Mouse (Mus musculus) stomach, postnatal 0 days (tissue): Measurements from ENCODE around the gene Cd80. TPM values are rescaled to one million over a fixed set of nuclear protein-coding genes. Genes with fewer than 3 reads are reported as not detected.
A peak's percentile ranks its signal among the peaks of the same experiment; 100 is the strongest.

ENCODE experiments used
- ATAC-seq: fragments of 200-750 bp; cut with Nextera tagmentation; 2 replicates; pipeline ENCODE4 v1.8.0; 2017; ENCODE audit not compliant: low FRiP score, low TSS enrichment
- DNase-seq: peaks from one replicate; pipeline ENCODE4 v3.0.0-alpha.2; 2016; ENCODE audit warnings: low spot score
- H3K27ac ChIP-seq: fragments of 300-500 bp; sonication (generic); replicated peaks from 2 replicates; pipeline ENCODE4 v1.5.1; 2014; ENCODE audit warnings: mild to moderate bottlenecking, control low read depth
- H3K27me3 ChIP-seq: fragments of 300-500 bp; sonication (generic); 2 replicates; pipeline ENCODE4 v1.6.1; 2014; ENCODE audit warnings: low read length; ENCODE audit not compliant: control insufficient read depth, insufficient read depth
- H3K36me3 ChIP-seq: fragments of 300-500 bp; sonication (generic); 2 replicates; pipeline ENCODE4 v1.6.1; 2014; ENCODE audit warnings: low read length, mixed read lengths; ENCODE audit not compliant: control insufficient read depth, insufficient read depth
- H3K4me1 ChIP-seq: fragments of 300-500 bp; sonication (generic); replicated peaks from 2 replicates; pipeline ENCODE4 v1.6.1; 2014; ENCODE audit warnings: antibody characterized with exemption; ENCODE audit not compliant: control insufficient read depth, insufficient read depth
- H3K4me2 ChIP-seq: fragments of 300-500 bp; sonication (generic); replicated peaks from 2 replicates; pipeline ENCODE4 v1.6.1; 2014; ENCODE audit warnings: low read depth, mild to moderate bottlenecking, control low read depth, moderate library complexity
- H3K4me3 ChIP-seq: fragments of 300-500 bp; sonication (generic); 2 replicates; pipeline ENCODE4 v1.5.1; 2014; ENCODE audit warnings: low read depth, low read length, control low read depth
- H3K9ac ChIP-seq: fragments of 300-500 bp; sonication (generic); 2 replicates; pipeline ENCODE4 v1.6.1; 2014; ENCODE audit warnings: mild to moderate bottlenecking, low read length, control low read depth, mixed read lengths
- H3K9me3 ChIP-seq: fragments of 300-500 bp; sonication (generic); 2 replicates; pipeline ENCODE4 v1.6.1; 2016; ENCODE audit warnings: low read length; ENCODE audit not compliant: control insufficient read depth
- CTCF ChIP-seq: IDR thresholded peaks from 2 replicates; pipeline ENCODE4 v1.5.1; 2016; ENCODE audit warnings: antibody characterized with exemption, low read depth, mild to moderate bottlenecking, moderate library complexity
- EP300 ChIP-seq: optimal IDR thresholded peaks from 2 replicates; pipeline ENCODE3; 2016; ENCODE audit warnings: antibody characterized with exemption
- WGBS: fragments of 180-500 bp; shearing (Covaris S2); extraction: QIAGEN DNeasy Blood & Tissue Kit; methylation state at CpG from one replicate; pipeline ENCODE4 v1.1.7; 2014; 5-methylcytosine and 5-hydroxymethylcytosine counted together
- polyA plus RNA-seq: library from polyadenylated mRNA; unstranded; fragments of >200 nt; fragmentation: Nextera tagmentation; extraction: Ambion mirVana; gene quantifications from 2 replicates; pipeline ENCODE4 v1.2.1, GENCODE M21; 2015

Cd80 gene
- polyA plus RNA-seq, 1 experiment from 2014 or later, result 0.45 TPM

GRCm38 (mm10) chr16:38471697-38472506, 16.5 kb downstream of the Cd80 start:
- TF ChIP-seq EP300 (no peak), CTCF (no peak)
- no peaks in the 10 kb centered on the region for H3K4me1 ChIP-seq
- no peak overlapping the region for H3K9ac ChIP-seq
- 68% methylated on average over 11 of the region's 11 CpGs for WGBS
- DNase-seq, result no peak
- no peaks in the 10 kb centered on the region for H3K27me3 ChIP-seq
- H3K4me2 ChIP-seq, result no peak overlapping the region
- no peak overlapping the region for H3K4me3 ChIP-seq
- no peak for ATAC-seq
- no peaks in the 10 kb centered on the region for H3K9me3 ChIP-seq
- no peak overlapping the region for H3K27ac ChIP-seq
- no peaks in the 10 kb centered on the region for H3K36me3 ChIP-seq

- Histone ChIP-seq H3K9ac (no peak overlapping the region), H3K27me3 (no peaks in the 10 kb centered on the region), H3K9me3 (no peaks in the 10 kb centered on the region), H3K36me3 (no peaks in the 10 kb centered on the region), H3K4me2 (no peak overlapping the region), H3K4me1 (no peaks in the 10 kb centered on the region), H3K4me3 (no peak overlapping the region), H3K27ac (no peak overlapping the region)
- WGBS, result 86% methylated on average over 5 of the region's 5 CpGs
- TF ChIP-seq CTCF (no peak), EP300 (no peak)
- ATAC-seq (no peak), DNase-seq (no peak)
Observed at GRCm38 (mm10) chr16:38472507-38472873, 17.1 kb downstream of the Cd80 start.

- Histone ChIP-seq H3K4me1 (no peaks in the 10 kb centered on the region), H3K9ac (no peak overlapping the region), H3K36me3 (no peaks in the 10 kb centered on the region), H3K27me3 (no peaks in the 10 kb centered on the region), H3K4me3 (no peak overlapping the region), H3K27ac (no peak overlapping the region), H3K9me3 (no peaks in the 10 kb centered on the region), H3K4me2 (no peak overlapping the region)
- 85% methylated on average over 5 of the region's 5 CpGs for WGBS
- no peak for ATAC-seq
- no peak for TF ChIP-seq CTCF
- no peak for TF ChIP-seq EP300
- DNase-seq, result no peak
Observed at GRCm38 (mm10) chr16:38473661-38474060, 18.3 kb downstream of the Cd80 start.

DNA sequence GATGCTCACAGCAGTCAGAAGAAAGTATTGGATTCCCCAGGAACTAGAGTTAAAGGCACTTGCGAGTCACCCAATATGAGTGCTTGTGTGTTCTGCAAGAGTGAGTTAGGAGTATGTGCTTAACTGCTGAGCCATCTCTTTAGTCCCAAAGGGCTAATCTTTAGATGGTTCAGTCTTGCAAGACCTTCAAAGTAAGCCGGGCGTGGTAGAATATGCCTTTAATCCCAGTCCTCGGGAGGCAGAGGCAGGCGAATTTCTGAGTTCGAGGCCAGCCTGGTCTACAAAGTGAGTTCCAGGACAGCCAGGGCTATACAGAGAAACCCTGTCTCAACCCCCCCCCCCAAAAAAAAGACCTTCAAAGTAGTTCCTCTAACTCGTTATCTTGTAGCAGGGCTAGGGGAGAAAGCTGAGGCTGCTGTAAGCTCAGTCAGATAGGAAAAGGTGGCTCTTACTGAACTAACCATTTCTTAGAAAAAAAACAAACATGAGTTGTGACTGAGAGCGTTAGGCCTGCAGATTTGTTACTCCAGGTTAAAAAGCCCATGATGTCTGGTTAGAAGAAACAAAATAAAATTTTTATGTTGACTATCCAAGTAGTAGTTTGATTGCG, 19.4 kb downstream of the Cd80 start:
- no peaks in the 10 kb centered on the region for H3K9me3 ChIP-seq
- no peak for DNase-seq
- WGBS, result 89% methylated on average over 9 of the region's 9 CpGs
- no peaks in the 10 kb centered on the region for H3K27me3 ChIP-seq
- no peak overlapping the region for H3K9ac ChIP-seq
- H3K4me2 ChIP-seq, result no peak overlapping the region
- no peaks in the 10 kb centered on the region for H3K4me1 ChIP-seq
- no peaks in the 10 kb centered on the region for H3K36me3 ChIP-seq
- TF ChIP-seq EP300 (no peak), CTCF (no peak)
- no peak overlapping the region for H3K27ac ChIP-seq
- H3K4me3 ChIP-seq, result no peak overlapping the region
- ATAC-seq, result no peak

- Histone ChIP-seq H3K27me3 (no peaks in the 10 kb centered on the region), H3K4me1 (no peaks in the 10 kb centered on the region), H3K4me3 (no peak overlapping the region), H3K9ac (no peak overlapping the region), H3K36me3 (no peaks in the 10 kb centered on the region), H3K27ac (no peak overlapping the region), H3K4me2 (peak overlapping the region; percentile 61), H3K9me3 (no peaks in the 10 kb centered on the region)
- DNase-seq (no peak), ATAC-seq (no peak)
- TF ChIP-seq CTCF (no peak), EP300 (no peak)
- WGBS, result 44% methylated on average over 4 of the region's 4 CpGs
Observed at GRCm38 (mm10) chr16:38475681-38476311, 20.4 kb downstream of the Cd80 start.
